Mouse (Mus musculus) MEL (cell line): Measurements from ENCODE around the gene Upp2. TPM values are rescaled to one million over a fixed set of nuclear protein-coding genes. Genes with fewer than 3 reads are reported as not detected.

Experiments used
- DNase-seq: peaks from one replicate; pipeline ENCODE4 v3.0.0; 2011; ENCODE audit warnings: low read depth, low spot score
- H3K27ac ChIP-seq: 2 replicates; pipeline ENCODE4 v1.5.1; 2012; ENCODE audit warnings: low read depth, mild to moderate bottlenecking, control low read depth, low read length, moderate library complexity; ENCODE audit not compliant: control insufficient read depth
- H3K27me3 ChIP-seq, 2 experiments: fragments of 150-350 bp in 1 of 2; sonication (generic) in 1 of 2; 2 replicates each; pipeline ENCODE4 v1.6.1; 2012; ENCODE audit warnings: low read length in 2 of 2, mild to moderate bottlenecking in 2 of 2, improper control_type of control experiment in 1 of 2, moderate library complexity in 1 of 2; ENCODE audit not compliant: insufficient read depth in 2 of 2, control insufficient read depth in 1 of 2
- H3K36me3 ChIP-seq, 2 experiments: 2 replicates each; pipeline ENCODE4 v1.6.1; 2012 to 2014; ENCODE audit warnings: low read length in 2 of 2, improper control_type of control experiment in 1 of 2, inconsistent platforms in 1 of 2, mild to moderate bottlenecking in 1 of 2; ENCODE audit not compliant: insufficient read depth in 2 of 2, control insufficient read depth in 1 of 2
- H3K4me1 ChIP-seq, 2 experiments: fragments of 150-350 bp in 1 of 2; sonication (generic) in 1 of 2; 2 replicates each; pipeline ENCODE4 v1.6.1; 2012; ENCODE audit warnings: low read length in 2 of 2, improper control_type of control experiment in 1 of 2, mild to moderate bottlenecking in 1 of 2; ENCODE audit not compliant: insufficient read depth in 2 of 2, control insufficient read depth in 1 of 2
- H3K4me3 ChIP-seq, 2 experiments: fragments of 150-350 bp in 1 of 2; sonication (generic) in 1 of 2; 2 replicates each; pipeline ENCODE4 v1.5.1; 2012; ENCODE audit warnings: low read depth in 2 of 2, low read length in 2 of 2, mild to moderate bottlenecking in 2 of 2, moderate library complexity in 2 of 2, control low read depth in 1 of 2, improper control_type of control experiment in 1 of 2; ENCODE audit not compliant: control insufficient read depth in 1 of 2, insufficient read depth in 1 of 2
- H3K79me2 ChIP-seq: 2 replicates; pipeline ENCODE4 v1.6.1; 2012; ENCODE audit warnings: mild to moderate bottlenecking, low read length, moderate library complexity; ENCODE audit not compliant: control insufficient read depth, poor library complexity, insufficient read depth
- H3K9ac ChIP-seq: 2 replicates; pipeline ENCODE4 v1.6.1; 2012; ENCODE audit warnings: low read depth, mild to moderate bottlenecking, control low read depth, low read length, moderate library complexity; ENCODE audit not compliant: control insufficient read depth, poor library complexity, severe bottlenecking
- H3K9me3 ChIP-seq: fragments of 150-350 bp; sonication (generic); replicated peaks from 2 replicates; pipeline ENCODE4 v1.6.1; 2012; ENCODE audit warnings: mild to moderate bottlenecking, low read length, improper control_type of control experiment, moderate library complexity; ENCODE audit not compliant: insufficient read depth
- BHLHE40 ChIP-seq: IDR thresholded peaks from 2 replicates; pipeline ENCODE4 v1.6.1; 2012; ENCODE audit warnings: low read depth, mild to moderate bottlenecking, inconsistent platforms, low read length, improper control_type of control experiment, borderline replicate concordance
- CHD1 ChIP-seq: IDR thresholded peaks from 2 replicates; pipeline ENCODE4 v1.6.1; 2012; ENCODE audit warnings: low read depth, mild to moderate bottlenecking, inconsistent platforms, low read length, improper control_type of control experiment
- CHD2 ChIP-seq: IDR thresholded peaks from 2 replicates; pipeline ENCODE4 v1.6.1; 2011; ENCODE audit warnings: low read length, improper control_type of control experiment
- E2F4 ChIP-seq: IDR thresholded peaks from 2 replicates; pipeline ENCODE4 v1.6.1; 2011; ENCODE audit warnings: low read depth, low read length, improper control_type of control experiment, borderline replicate concordance
- ELF1 ChIP-seq: IDR thresholded peaks from 2 replicates; pipeline ENCODE4 v1.6.1; 2014; ENCODE audit warnings: low read depth, mild to moderate bottlenecking, inconsistent platforms, low read length, improper control_type of control experiment, moderate library complexity
- EP300 ChIP-seq, 2 experiments: IDR thresholded peaks; 2 replicates each; pipeline ENCODE4 v1.6.1; 2011; ENCODE audit warnings: improper control_type of control experiment in 2 of 2, low read length in 2 of 2, low read depth in 1 of 2, mild to moderate bottlenecking in 1 of 2
- ETS1 ChIP-seq: IDR thresholded peaks from 2 replicates; pipeline ENCODE4 v1.6.1; 2012; ENCODE audit warnings: low read depth, mild to moderate bottlenecking, inconsistent platforms, low read length, improper control_type of control experiment, moderate library complexity
- JUND ChIP-seq: IDR thresholded peaks from 2 replicates; pipeline ENCODE4 v1.6.1; 2011; ENCODE audit warnings: low read depth, mild to moderate bottlenecking, improper control_type of control experiment, low read length
- MAFK ChIP-seq: IDR thresholded peaks from 2 replicates; pipeline ENCODE4 v1.6.1; 2011; ENCODE audit warnings: low read depth, mild to moderate bottlenecking, low read length, improper control_type of control experiment, borderline replicate concordance
- MAX ChIP-seq: IDR thresholded peaks from 2 replicates; pipeline ENCODE4 v1.6.1; 2011; ENCODE audit warnings: low read length, improper control_type of control experiment
- MEF2A ChIP-seq: IDR thresholded peaks from 2 replicates; pipeline ENCODE4 v1.6.1; 2014; ENCODE audit warnings: low read depth, mild to moderate bottlenecking, inconsistent platforms, low read length, improper control_type of control experiment; ENCODE audit not compliant: poor library complexity, insufficient replicate concordance, severe bottlenecking; ENCODE audit errors: extremely low read depth
- MYC ChIP-seq: IDR thresholded peaks from 2 replicates; pipeline ENCODE4 v1.6.1; 2011; ENCODE audit warnings: low read depth, mild to moderate bottlenecking, low read length, improper control_type of control experiment, moderate library complexity
- NELFE ChIP-seq: IDR thresholded peaks from 2 replicates; pipeline ENCODE4 v1.6.1; 2011; ENCODE audit warnings: low read depth, low read length, improper control_type of control experiment
- NRF1 ChIP-seq: IDR thresholded peaks from 2 replicates; pipeline ENCODE4 v1.6.1; 2014; ENCODE audit warnings: low read depth, mild to moderate bottlenecking, inconsistent platforms, low read length, improper control_type of control experiment, moderate library complexity; ENCODE audit not compliant: poor library complexity, insufficient read depth, severe bottlenecking
- POLR2A ChIP-seq, 2 experiments: IDR thresholded peaks; 2 replicates each; pipeline ENCODE4 v1.6.1; 2011 to 2012; ENCODE audit warnings: low read length in 2 of 2, mild to moderate bottlenecking in 2 of 2, control low read depth in 1 of 2, improper control_type of control experiment in 1 of 2, low read depth in 1 of 2, moderate library complexity in 1 of 2; ENCODE audit not compliant: control insufficient read depth in 1 of 2, insufficient read depth in 1 of 2, poor library complexity in 1 of 2
- RAD21 ChIP-seq: IDR thresholded peaks from 2 replicates; pipeline ENCODE4 v1.6.1; 2011; ENCODE audit warnings: mild to moderate bottlenecking, low read depth, low read length, improper control_type of control experiment
- SIN3A ChIP-seq: IDR thresholded peaks from 2 replicates; pipeline ENCODE4 v1.6.1; 2012; ENCODE audit warnings: low read length, improper control_type of control experiment, inconsistent platforms
- TAL1 ChIP-seq: IDR thresholded peaks from 2 replicates; pipeline ENCODE4 v1.6.1; 2012; ENCODE audit warnings: mild to moderate bottlenecking, inconsistent platforms, low read length, moderate library complexity, mixed read lengths
- TBP ChIP-seq: IDR thresholded peaks from 2 replicates; pipeline ENCODE4 v1.8.0; 2011; ENCODE audit warnings: low read depth, low read length, improper control_type of control experiment
- ZKSCAN1 ChIP-seq: IDR thresholded peaks from 2 replicates; pipeline ENCODE4 v1.6.1; 2012; ENCODE audit warnings: low read depth, mild to moderate bottlenecking, inconsistent platforms, low read length, improper control_type of control experiment, moderate library complexity
- ZNF384 ChIP-seq: IDR thresholded peaks from 2 replicates; pipeline ENCODE4 v1.6.1; 2012; ENCODE audit warnings: low read depth, mild to moderate bottlenecking, inconsistent platforms, low read length, improper control_type of control experiment
- polyA plus RNA-seq, 2 experiments: library from polyadenylated mRNA; stranded (reverse) in 1 of 2; unstranded in 1 of 2; fragments of >175 nt in 1 of 2; fragments of >200 nt in 1 of 2; gene quantifications; 2 replicates each; pipeline versions ENCODE4 v1.2.1 to v1.2.4; 2012; ENCODE audit warnings: low replicate concordance in 2 of 2, low read depth in 1 of 2; ENCODE audit not compliant: insufficient read length in 2 of 2, insufficient read depth in 1 of 2, missing spikeins in 1 of 2
- total RNA-seq: library from RNA; depleted of rRNA; stranded (reverse); fragments of 300-350 nt; gene quantifications from 2 replicates; pipeline ENCODE4 v1.2.3, GENCODE M21; 2012

Gene Upp2
- total and polyA plus RNA-seq, 3 experiments: not detected

GRCm38 (mm10) chr2:58812941-58813340 is 245.8 kb downstream of the Upp2 start:
- Histone ChIP-seq H3K79me2 (no peaks in the 10 kb centered on the region), H3K4me1 (no peaks in the 10 kb centered on the region), H3K27me3 (no peaks in the 10 kb centered on the region), H3K27ac (no peak overlapping the region), H3K4me3 (no peak overlapping the region), H3K9me3 (no peaks in the 10 kb centered on the region), H3K36me3 (no peaks in the 10 kb centered on the region), H3K9ac (no peak overlapping the region)
- no peak for TF ChIP-seq MAFK
- TF ChIP-seq CHD2: no peak
- DNase-seq: no peak

- no peak overlapping the region for H3K9ac ChIP-seq
- H3K27me3 ChIP-seq: no peaks in the 10 kb centered on the region
- H3K36me3 ChIP-seq: no peaks in the 10 kb centered on the region
- TF ChIP-seq CHD1 (no peak), ZNF384 (no peak), SIN3A (no peak), NELFE (no peak), ETS1 (no peak), TAL1 (no peak), RAD21 (no peak), TBP (no peak), MYC (no peak), JUND (no peak), MAX (no peak), ELF1 (no peak), EP300 (IDR thresholded peaks at IDR 0.05; ENCODE audit: low read depth in 1 of 2, low read length in 2 of 2) (no peak), CHD2 (no peak), NRF1 (no peak), BHLHE40 (no peak), POLR2A (IDR thresholded peaks at IDR 0.05; ENCODE audit: control insufficient read depth in 1 of 2, insufficient read depth in 1 of 2, low read depth in 1 of 2, low read length in 2 of 2, poor library complexity in 1 of 2) (no peak), MEF2A (no peak), ZKSCAN1 (no peak), E2F4 (no peak)
- TF ChIP-seq, all 39 proteins: peak for 0
- DNase-seq: no peak
- Histone ChIP-seq H3K4me1 (no peaks in the 10 kb centered on the region), H3K9me3 (no peaks in the 10 kb centered on the region), H3K27ac (no peak overlapping the region), H3K4me3 (no peak overlapping the region), H3K79me2 (no peaks in the 10 kb centered on the region)
These were observed 262.0 kb downstream of the Upp2 start for GRCm38 (mm10) chr2:58828910-58829600.
